Mouse (Mus musculus) spleen, adult 2 months (tissue): Measurements from ENCODE around the gene Ppp1r1b. TPM values are rescaled to one million over a fixed set of nuclear protein-coding genes. Genes with fewer than 3 reads are reported as not detected.

Source experiments
- DNase-seq, 2 experiments: peaks; one replicate each; pipeline versions ENCODE4 v3.0.0 to v3.0.0-alpha.2; 2012 to 2021; ENCODE audit warnings: low spot score in 2 of 2, low read depth in 1 of 2
- H3K27ac ChIP-seq: fragments of 200-500 bp; 2 replicates; pipeline ENCODE4 v1.5.1; 2012; ENCODE audit warnings: low read length, inconsistent platforms; ENCODE audit not compliant: insufficient read depth
- H3K27me3 ChIP-seq: fragments of 200-500 bp; 2 replicates; pipeline ENCODE4 v1.6.1; 2012; ENCODE audit warnings: mild to moderate bottlenecking, moderate library complexity, low read length, inconsistent platforms; ENCODE audit not compliant: control insufficient read depth, insufficient read depth
- H3K36me3 ChIP-seq: fragments of 200-500 bp; 2 replicates; pipeline ENCODE4 v1.6.1; 2012; ENCODE audit warnings: mild to moderate bottlenecking, low read length, inconsistent platforms; ENCODE audit not compliant: control insufficient read depth, insufficient read depth
- H3K4me1 ChIP-seq: fragments of 200-500 bp; 2 replicates; pipeline ENCODE4 v1.6.1; 2011; ENCODE audit warnings: inconsistent platforms; ENCODE audit not compliant: control insufficient read depth, insufficient read depth, insufficient read length
- H3K4me3 ChIP-seq: fragments of 200-500 bp; 2 replicates; pipeline ENCODE4 v1.5.1; 2011; ENCODE audit warnings: mild to moderate bottlenecking, inconsistent platforms; ENCODE audit not compliant: insufficient read depth, insufficient read length; ENCODE audit errors: extremely low read depth
- CTCF ChIP-seq: fragments of 200-500 bp; IDR thresholded peaks from 2 replicates; pipeline ENCODE4 v1.5.1; 2011; ENCODE audit warnings: mild to moderate bottlenecking, inconsistent platforms; ENCODE audit not compliant: insufficient read depth, insufficient read length, insufficient replicate concordance; ENCODE audit errors: extremely low read depth
- POLR2A ChIP-seq: fragments of 200-500 bp; IDR thresholded peaks from 2 replicates; pipeline ENCODE4 v1.6.1; 2011; ENCODE audit warnings: low read depth, low read length, inconsistent platforms
- WGBS: fragments of 180-500 bp; shearing (Covaris S2); methylation state at CpG from one replicate; pipeline ENCODE4 v1.1.7; 2018; 5-methylcytosine and 5-hydroxymethylcytosine counted together
- polyA plus RNA-seq: library from polyadenylated mRNA; depleted of rRNA; stranded (reverse); fragments of >200 nt; gene quantifications from 2 replicates; pipeline ENCODE4 v1.2.3, GENCODE M21; 2012

Ppp1r1b gene
- polyA plus RNA-seq, 1 experiment, result 0.44 TPM

GRCm38 (mm10) chr11:98323136-98323866 lies 24.9 kb upstream of the Ppp1r1b start:
- peaks cover 57% of the 10 kb centered on the region for H3K27me3 ChIP-seq

DNA sequence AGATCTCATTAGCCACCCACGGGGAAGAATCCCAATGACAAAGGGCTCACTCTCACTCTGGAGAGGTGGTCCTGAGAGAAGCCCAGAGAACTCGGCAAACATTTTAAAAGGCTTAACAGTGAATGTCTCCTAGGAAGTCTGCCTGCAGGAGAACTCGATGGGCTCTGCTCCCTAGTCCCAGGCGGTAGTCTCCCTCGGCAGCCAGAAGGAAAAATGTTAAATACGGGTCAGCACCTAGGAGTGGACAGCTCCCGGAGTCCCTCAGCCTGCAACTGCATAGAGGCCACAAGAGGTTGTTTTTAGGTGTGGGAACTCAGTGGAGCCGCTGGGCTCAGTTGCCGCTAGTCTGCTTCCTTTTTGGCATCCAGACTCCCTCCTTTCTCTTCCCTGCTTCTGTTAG lies 24.3 kb upstream of the Ppp1r1b start:
- Histone ChIP-seq H3K27me3 (peaks cover 58% of the 10 kb centered on the region), H3K4me3 (no peak overlapping the region), H3K36me3 (no peaks in the 10 kb centered on the region), H3K4me1 (peaks cover 15% of the 10 kb centered on the region), H3K27ac (no peak overlapping the region)
- DNase-seq, result no peak
- 3% methylated on average over 9 of the region's 9 CpGs for WGBS
- TF ChIP-seq POLR2A, result no peak
- no peak for TF ChIP-seq CTCF

More at GRCm38 (mm10) chr11:98323136-98323866, 24.9 kb upstream of the Ppp1r1b start:
- Histone ChIP-seq H3K4me3 (no peak overlapping the region), H3K27ac (no peak overlapping the region), H3K4me1 (peaks cover 15% of the 10 kb centered on the region), H3K36me3 (no peaks in the 10 kb centered on the region)
- WGBS, result 12% methylated on average over 10 of the region's 10 CpGs
- DNase-seq, result no peak
- no peak for TF ChIP-seq CTCF
- no peak for TF ChIP-seq POLR2A

- DNase-seq, result no peak
- Histone ChIP-seq H3K36me3 (no peaks in the 10 kb centered on the region), H3K27me3 (peaks cover 58% of the 10 kb centered on the region), H3K4me1 (peaks cover 15% of the 10 kb centered on the region), H3K27ac (no peak overlapping the region), H3K4me3 (no peak overlapping the region)
- 7% methylated on average over 14 of the region's 14 CpGs for whole genome bisulfite sequencing
- no peak for TF ChIP-seq POLR2A
Observed at GRCm38 (mm10) chr11:98325191-98325820, 22.9 kb upstream of the Ppp1r1b start.

- Histone ChIP-seq H3K36me3 (no peaks in the 10 kb centered on the region), H3K4me3 (no peak overlapping the region), H3K4me1 (peaks cover 15% of the 10 kb centered on the region), H3K27me3 (peaks cover 56% of the 10 kb centered on the region), H3K27ac (no peak overlapping the region)
- no peak for DNase-seq
- TF ChIP-seq CTCF (no peak), POLR2A (no peak)
- 15% methylated on average over 18 of the region's 22 CpGs for WGBS
Observed at GRCm38 (mm10) chr11:98325821-98326218, 22.4 kb upstream of the Ppp1r1b start.

GRCm38 (mm10) chr11:98326741-98327135 lies 21.5 kb upstream of the Ppp1r1b start:
- TF ChIP-seq CTCF (no peak), POLR2A (no peak)
- Histone ChIP-seq H3K4me3 (no peak overlapping the region), H3K4me1 (peaks cover 15% of the 10 kb centered on the region), H3K27ac (no peak overlapping the region), H3K36me3 (no peaks in the 10 kb centered on the region), H3K27me3 (peaks cover 48% of the 10 kb centered on the region)
- WGBS, result 3% methylated on average over 19 of the region's 19 CpGs
- no peak for DNase-seq

GRCm38 (mm10) chr11:98327136-98328030 lies 20.8 kb upstream of the Ppp1r1b start:
- Histone ChIP-seq H3K4me1 (peaks cover 15% of the 10 kb centered on the region), H3K27me3 (peaks cover 48% of the 10 kb centered on the region), H3K4me3 (peak overlapping the region; percentile 10; the same call in 1 of the 2 replicates), H3K27ac (no peak overlapping the region), H3K36me3 (no peaks in the 10 kb centered on the region)
- no peak for DNase-seq
- 3% methylated on average over 97 of the region's 97 CpGs for WGBS
- TF ChIP-seq CTCF (no peak), POLR2A (no peak)

GRCm38 (mm10) chr11:98328031-98328370 lies 20.2 kb upstream of the Ppp1r1b start:
- no peak for DNase-seq
- Histone ChIP-seq H3K4me3 (no peak overlapping the region; the same call in 1 of the 2 replicates), H3K4me1 (peaks cover 15% of the 10 kb centered on the region), H3K27ac (no peak overlapping the region), H3K27me3 (peaks cover 43% of the 10 kb centered on the region), H3K36me3 (no peaks in the 10 kb centered on the region)
- TF ChIP-seq CTCF (no peak), POLR2A (no peak)
- WGBS, result 4% methylated on average over 35 of the region's 35 CpGs
